Mouse (Mus musculus): ENCODE results near the gene Sostdc1. TPM values are rescaled to one million over a fixed set of nuclear protein-coding genes. Genes with fewer than 3 reads are reported as not detected.

The Sostdc1 gene
- total and polyA plus RNA-seq, 3 experiments, result not detected

DNA sequence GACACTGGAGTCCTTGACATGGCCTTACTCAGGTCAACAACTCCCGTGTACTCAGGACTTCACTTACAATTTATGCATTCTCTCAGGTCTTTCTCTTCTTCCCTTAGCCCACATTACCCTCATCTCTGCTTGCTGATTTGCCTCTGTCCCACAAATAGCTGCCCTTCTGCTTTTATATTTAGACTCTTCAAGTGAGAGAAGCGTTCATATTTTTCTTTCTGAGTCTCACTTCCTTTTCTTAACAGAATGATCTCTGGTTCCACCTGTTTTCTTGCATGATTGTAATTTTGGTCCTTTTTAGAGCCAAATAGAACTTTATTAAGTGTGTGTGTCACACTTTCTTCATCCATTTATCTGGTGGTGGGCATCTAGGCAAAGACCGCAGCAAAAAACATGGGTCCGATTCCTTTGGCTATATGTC lies 12.2 kb downstream of the Sostdc1 start:
- Histone ChIP-seq H3K27me3 (replicated peaks) (no peaks in the 10 kb centered on the region), H3K36me3 (replicated peaks in 1 of 2; ENCODE audit: control insufficient read depth in 1 of 2, insufficient read depth in 1 of 2, low read length in 1 of 2) (no peaks in the 10 kb centered on the region), H3K4me1 (ENCODE audit: control insufficient read depth in 1 of 2, insufficient read depth in 2 of 2) (peaks cover 2 to 31% of the 10 kb centered on the region in 2 experiments; a peak in 3 of 4 replicates), H3K4me3 (replicated peaks in 1 of 3; ENCODE audit: low read depth in 2 of 3, low read length in 2 of 3, poor library complexity in 1 of 3) (peak overlapping the region in 1 of 3 experiments; percentile 13), H3K9ac (ENCODE audit: insufficient read depth, low read depth) (no peak overlapping the region), H3K27ac (ENCODE audit: insufficient read depth, low read depth) (peak overlapping the region; percentile 76), H3K4me2 (ENCODE audit: insufficient read depth, low read depth, poor library complexity, severe bottlenecking) (peak overlapping the region; percentile 57), H3K9me3 (replicated peaks; ENCODE audit: low read length) (peaks cover 3% of the 10 kb centered on the region), H3K79me2 (replicated peaks; ENCODE audit: control insufficient read depth, extremely low read depth, insufficient read depth, poor library complexity, severe bottlenecking) (no peaks in the 10 kb centered on the region)
- in situ Hi-C loops (cut with MboI; ENCODE audit: low pct_ligation_motif_present, low pct_unique_long_range_greater_than_20kb, low sequenced_read_pairs), result no loop called here
- TF ChIP-seq SMC3 (IDR thresholded peaks at IDR 0.05; ENCODE audit: low read depth, low read length), result no peak
- TF ChIP-seq MXI1 (IDR thresholded peaks at IDR 0.05; ENCODE audit: low read depth, low read length), result no peak
- TF ChIP-seq E2F4 (IDR thresholded peaks at IDR 0.05; ENCODE audit: insufficient replicate concordance, low read depth, low read length), result no peak
- TF ChIP-seq BHLHE40 (IDR thresholded peaks at IDR 0.05; ENCODE audit: low read depth, low read length), result peak; percentile 43; the same call in 1 of the 2 replicates
- TF ChIP-seq ZMIZ1 (IDR thresholded peaks at IDR 0.05; ENCODE audit: low read depth, low read length), result no peak
- TF ChIP-seq CHD1 (IDR thresholded peaks at IDR 0.05; ENCODE audit: low read depth, low read length), result no peak
- TF ChIP-seq USF2 (conservative IDR thresholded peaks at IDR 0.05; ENCODE audit: low read depth, low read length), result no peak
- TF ChIP-seq USF1 (IDR thresholded peaks at IDR 0.05; ENCODE audit: low read depth, low read length), result no peak
- no peak for TF ChIP-seq PAX5 (IDR thresholded peaks at IDR 0.05; ENCODE audit: low read length)
- peak; percentile 57; the same call in 1 of the 2 replicates for TF ChIP-seq ETS1 (conservative IDR thresholded peaks at IDR 0.05; ENCODE audit: low read depth, low read length)
- TF ChIP-seq TBP (conservative IDR thresholded peaks at IDR 0.05; ENCODE audit: low read depth, low read length), result no peak
- peak; percentile 15; the same call in 1 of the 2 replicates for TF ChIP-seq MYC (IDR thresholded peaks at IDR 0.05; ENCODE audit: low read depth, low read length)
- no peak for TF ChIP-seq NELFE (IDR thresholded peaks at IDR 0.05; ENCODE audit: low read depth, low read length)
- no peak for TF ChIP-seq HCFC1 (IDR thresholded peaks at IDR 0.05; ENCODE audit: low read depth, low read length)
- TF ChIP-seq NRF1 (IDR thresholded peaks at IDR 0.05; ENCODE audit: low read depth, low read length), result no peak
- no peak for TF ChIP-seq CTCF (conservative IDR thresholded peaks at IDR 0.05 in 1 of 2, IDR thresholded peaks at IDR 0.05 in 1 of 2; ENCODE audit: low read depth in 2 of 2, low read length in 2 of 2)
- peak; percentile 92 for TF ChIP-seq MEF2A (IDR thresholded peaks at IDR 0.05; ENCODE audit: borderline replicate concordance, low read depth, low read length)
- TF ChIP-seq RAD21 (IDR thresholded peaks at IDR 0.05; ENCODE audit: low read depth, low read length), result no peak; the same call in 1 of the 2 replicates
- TF ChIP-seq ZKSCAN1 (IDR thresholded peaks at IDR 0.05; ENCODE audit: borderline replicate concordance, low read depth, low read length), result no peak
- TF ChIP-seq POLR2A (IDR thresholded peaks at IDR 0.05; ENCODE audit: low read depth, low read length), result no peak
- no peak for TF ChIP-seq UBTF (IDR thresholded peaks at IDR 0.05; ENCODE audit: low read depth, low read length)
- TF ChIP-seq MAZ (IDR thresholded peaks at IDR 0.05; ENCODE audit: low read depth, low read length), result no peak
- no peak for TF ChIP-seq POLR2AphosphoS2 (IDR thresholded peaks at IDR 0.05; ENCODE audit: low read depth, low read length)
- TF ChIP-seq KAT2A (IDR thresholded peaks at IDR 0.05; ENCODE audit: insufficient replicate concordance, low read length), result no peak
- TF ChIP-seq RCOR1 (conservative IDR thresholded peaks at IDR 0.05; ENCODE audit: low read depth, low read length), result no peak
- 0 out of 2 replicates have a peak, but pooled peaks have one; percentile 32 for TF ChIP-seq MAX (IDR thresholded peaks at IDR 0.05; ENCODE audit: low read length)
- TF ChIP-seq EP300 (IDR thresholded peaks at IDR 0.05; ENCODE audit: low read length), result peak; percentile 82
- peak; percentile 52; the same call in 1 of the 2 replicates for TF ChIP-seq IRF4 (IDR thresholded peaks at IDR 0.05; ENCODE audit: low read depth, low read length)
- TF ChIP-seq ELF1 (IDR thresholded peaks at IDR 0.05; ENCODE audit: low read depth, low read length), result no peak
- no peak for TF ChIP-seq TCF12 (IDR thresholded peaks at IDR 0.05; ENCODE audit: low read depth, low read length)
- TF ChIP-seq JUN (IDR thresholded peaks at IDR 0.05; ENCODE audit: insufficient read depth, low read depth, low read length), result no peak
- TF ChIP-seq JUND (conservative IDR thresholded peaks at IDR 0.05; ENCODE audit: low read depth, low read length), result no peak
- no peak for TF ChIP-seq ZNF384 (IDR thresholded peaks at IDR 0.05; ENCODE audit: low read depth, low read length)
- TF ChIP-seq CHD2 (IDR thresholded peaks at IDR 0.05; ENCODE audit: low read length), result no peak
- no peak for TF ChIP-seq ZC3H11A (IDR thresholded peaks at IDR 0.05; ENCODE audit: low read depth, low read length)
- TF ChIP-seq GABPA (IDR thresholded peaks at IDR 0.05; ENCODE audit: insufficient replicate concordance, low read depth, low read length), result no peak
- no peak for TF ChIP-seq SIN3A (IDR thresholded peaks at IDR 0.05; ENCODE audit: low read length)
- no peak for TF ChIP-seq MAFK (IDR thresholded peaks at IDR 0.05; ENCODE audit: insufficient replicate concordance, low read length)
- dilution Hi-C loops (cut with MboI; ENCODE audit: extremely low pct_ligation_motif_present, extremely low pct_unique_long_range_greater_than_20kb, low sequenced_read_pairs), result no loop called here
- peak; percentile 58 for DNase-seq (ENCODE audit: extremely low read depth)
